Comparison of ENCODE assay signal across 33 mouse cellular contexts in genomic region chr1:183381816-183382215, GRCm38 (mm10). TPM values are rescaled to one million over a fixed set of nuclear protein-coding genes. Genes with fewer than 3 reads are reported as not detected.
"Had no signal": no experiment of that assay in that cellular context is flagged by ENCODE, and none has a peak within 500 bp of the region (broad histone marks: within the 10 kb centered on the region; RNA-seq: fewer than 3 reads in every experiment).

No protein-coding gene starts in this region.

- ATAC-seq: forebrain, embryonic 13.5 days; forebrain, embryonic 14.5 days; forebrain, embryonic 15.5 days; forebrain, embryonic 16.5 days; forebrain, postnatal 0 days had no signal

- DNase-seq: cerebellum, adult 9-10 months; cerebellum, adult 9-11 months; cerebellum, postnatal 10 days; cerebellum, postnatal 14 days; cerebellum, postnatal 25 days; cerebellum, postnatal 36 days; embryo, embryonic 11 days; forebrain, postnatal 0 days; gastrocnemius, adult 2 months; gastrocnemius, postnatal 10 days; gastrocnemius, postnatal 14 days; gastrocnemius, postnatal 25 days; gastrocnemius, postnatal 36 days; heart, adult 11 months; heart, adult 18-20 months; heart, adult 2 months had no signal

- H3K9me3 ChIP-seq: embryonic facial prominence, embryonic 10.5 days; embryonic facial prominence, embryonic 12.5 days; embryonic facial prominence, embryonic 15.5 days; forebrain, embryonic 10.5 days; forebrain, embryonic 12.5 days; forebrain, embryonic 13.5 days; forebrain, embryonic 15.5 days had no signal

- H3K27ac ChIP-seq: embryonic facial prominence, embryonic 10.5 days; embryonic facial prominence, embryonic 12.5 days; embryonic facial prominence, embryonic 13.5 days; embryonic facial prominence, embryonic 15.5 days; forebrain, embryonic 10.5 days; forebrain, embryonic 12.5 days; forebrain, embryonic 13.5 days; forebrain, embryonic 15.5 days; gastrocnemius, adult 2 months; heart, adult 2 months had no signal

- H3K9ac ChIP-seq: embryonic facial prominence, embryonic 12.5 days; embryonic facial prominence, embryonic 13.5 days; embryonic facial prominence, embryonic 15.5 days; forebrain, embryonic 12.5 days; forebrain, embryonic 13.5 days; forebrain, embryonic 15.5 days; forebrain, postnatal 0 days had no signal

- H3K36me3 ChIP-seq: embryonic facial prominence, embryonic 10.5 days; embryonic facial prominence, embryonic 12.5 days; embryonic facial prominence, embryonic 13.5 days; embryonic facial prominence, embryonic 15.5 days; forebrain, embryonic 10.5 days; forebrain, embryonic 12.5 days; forebrain, embryonic 15.5 days had no signal

- H3K4me1 ChIP-seq: embryonic facial prominence, embryonic 10.5 days; embryonic facial prominence, embryonic 12.5 days; embryonic facial prominence, embryonic 13.5 days; embryonic facial prominence, embryonic 15.5 days; forebrain, embryonic 10.5 days; forebrain, embryonic 12.5 days; forebrain, embryonic 13.5 days; forebrain, embryonic 15.5 days had no signal

- H3K4me3 ChIP-seq: embryonic facial prominence, embryonic 10.5 days; embryonic facial prominence, embryonic 12.5 days; embryonic facial prominence, embryonic 13.5 days; embryonic facial prominence, embryonic 15.5 days; erythroblast, embryonic 14.5 days; forebrain, embryonic 10.5 days; forebrain, embryonic 12.5 days; forebrain, embryonic 13.5 days; forebrain, embryonic 15.5 days; gastrocnemius, adult 2 months; heart, adult 2 months had no signal

- H3K4me2 ChIP-seq: embryonic facial prominence, embryonic 12.5 days; embryonic facial prominence, embryonic 13.5 days; embryonic facial prominence, embryonic 15.5 days; forebrain, embryonic 12.5 days; forebrain, embryonic 13.5 days; forebrain, embryonic 15.5 days had no signal

RNA-seq across cellular contexts. Expression of gene Hhipl2, which starts 36.2 kb away (rescaled TPM):
- total RNA-seq: common myeloid progenitor, adult 5-6 weeks; gastrocnemius, adult 18-20 months; gastrocnemius, adult 2 months; gastrocnemius, adult 8-10 months; gastrocnemius, postnatal 25 days; gastrocnemius, postnatal 36 days; gastrocnemius, postnatal 4 days; granulocyte monocyte progenitor cell, adult 5-6 weeks; heart, adult 18-20 months; heart, adult 2 months; heart, adult 8-10 months had no signal
- polyA plus RNA-seq: embryonic facial prominence, embryonic 15.5 days; erythroblast, embryonic 14.5 days had no signal
